Mouse (Mus musculus) urinary bladder, postnatal 10 days (tissue): Measurements from ENCODE around the gene Ccdc121.
A peak's percentile ranks its signal among the peaks of the same experiment; 100 is the strongest.

Source experiments
- DNase-seq: peaks from one replicate; pipeline ENCODE4 v3.0.0; 2022; ENCODE audit warnings: low spot score

Ccdc121 gene

GRCm38 (mm10) chr1:181511307-181511706, at the start of gene Ccdc121:
Gene Ccdc121, minus strand, starts transcription at chr1:181511451.
- DNase-seq: no peak

- no peak for DNase-seq
Observed at GRCm38 (mm10) chr1:181560325-181560724, 49.1 kb upstream of the Ccdc121 start.

- DNase-seq: no peak
Observed at GRCm38 (mm10) chr1:181559655-181560054, 48.4 kb upstream of the Ccdc121 start.

- DNase-seq: no peak
Observed at GRCm38 (mm10) chr1:181555475-181555874, 44.2 kb upstream of the Ccdc121 start.

GRCm38 (mm10) chr1:181552533-181553410, 41.5 kb upstream of the Ccdc121 start:
- no peak for DNase-seq

GRCm38 (mm10) chr1:181550826-181551225, 39.6 kb upstream of the Ccdc121 start:
- no peak for DNase-seq

GRCm38 (mm10) chr1:181549987-181550386, 38.7 kb upstream of the Ccdc121 start:
- DNase-seq: no peak

GRCm38 (mm10) chr1:181545044-181545772, 34.0 kb upstream of the Ccdc121 start:
- DNase-seq: no peak

GRCm38 (mm10) chr1:181543711-181544383, 32.6 kb upstream of the Ccdc121 start:
- DNase-seq: no peak

GRCm38 (mm10) chr1:181539846-181540769, 28.9 kb upstream of the Ccdc121 start:
- no peak for DNase-seq

GRCm38 (mm10) chr1:181537627-181538525, 26.6 kb upstream of the Ccdc121 start:
- no peak for DNase-seq

- DNase-seq: no peak
Observed at GRCm38 (mm10) chr1:181535165-181535873, 24.1 kb upstream of the Ccdc121 start.

GRCm38 (mm10) chr1:181529368-181529767, 18.1 kb upstream of the Ccdc121 start:
- peak; percentile 62 for DNase-seq

- DNase-seq: no peak
Observed at GRCm38 (mm10) chr1:181525996-181526395, 14.7 kb upstream of the Ccdc121 start.

- no peak for DNase-seq
Observed at GRCm38 (mm10) chr1:181523831-181524230, 12.6 kb upstream of the Ccdc121 start.

GRCm38 (mm10) chr1:181521401-181522091, 10.3 kb upstream of the Ccdc121 start:
- DNase-seq: no peak

- DNase-seq: no peak
Observed at GRCm38 (mm10) chr1:181519137-181519536, 7.9 kb upstream of the Ccdc121 start.

- DNase-seq: no peak
Observed at GRCm38 (mm10) chr1:181518046-181518445, 6.8 kb upstream of the Ccdc121 start.
